7 mouse cellular contexts compared by ENCODE assay signal in the genomic region with DNA sequence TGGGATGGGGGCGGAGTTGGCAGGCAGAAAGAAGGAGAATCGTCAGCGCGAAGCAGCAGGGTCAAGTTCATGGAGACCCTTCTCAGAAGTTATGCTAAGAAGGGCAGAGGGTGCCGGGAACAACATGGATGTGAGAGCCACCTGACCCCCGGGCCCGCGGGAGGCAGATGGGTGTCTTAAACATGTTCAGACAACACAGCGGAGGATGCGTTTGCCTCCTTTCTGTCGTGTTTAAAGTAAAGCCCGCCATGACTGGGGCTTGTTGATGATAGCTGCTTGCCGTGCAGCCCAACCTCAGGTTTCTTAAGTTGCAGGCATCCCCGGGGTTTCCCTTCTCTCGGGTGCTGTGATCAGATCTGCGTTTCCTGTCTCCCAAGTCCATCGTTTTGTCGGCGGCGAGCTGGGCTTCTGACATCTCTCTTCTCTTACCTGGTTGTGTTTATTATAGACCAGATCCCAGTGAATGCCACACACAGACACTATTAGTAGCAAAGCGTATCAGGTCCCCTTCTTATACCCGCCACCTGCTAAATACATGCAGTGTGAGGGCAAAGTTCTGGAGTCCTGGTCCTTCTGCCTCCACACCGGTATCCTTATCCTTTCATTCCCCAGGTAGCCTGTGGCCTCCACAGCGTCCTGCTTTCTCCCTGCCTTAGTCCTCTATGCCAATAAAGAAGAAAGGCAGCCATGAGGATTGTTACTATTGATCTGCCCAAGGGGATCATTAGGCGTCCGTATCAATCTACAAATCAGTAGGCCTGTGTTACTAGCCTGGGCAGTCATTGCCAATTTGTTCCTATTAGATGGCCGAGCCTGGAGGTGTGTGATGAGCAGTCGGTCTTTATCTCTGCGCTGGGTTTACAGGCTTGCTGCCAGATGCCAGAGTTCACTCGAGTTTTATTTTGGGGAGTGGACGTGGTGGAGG. TPM values are rescaled to one million over a fixed set of nuclear protein-coding genes. Genes with fewer than 3 reads are reported as not detected.
A peak's percentile ranks its signal among the peaks of the same experiment; 100 is the strongest.
DNase-seq lines count a peak whose midpoint lies in the region; ATAC-seq lines count a peak whose summit lies in the region.

No protein-coding gene starts in this region.

- H3K4me2 ChIP-seq in lung, embryonic 15.5 days, result peak overlapping the region; percentile 61
- H3K4me2 ChIP-seq in embryonic facial prominence, embryonic 15.5 days (replicated peaks), result peak overlapping the region; percentile 53
- H3K4me2 ChIP-seq in stomach, embryonic 14.5 days (replicated peaks; ENCODE audit: low read depth, low read length), result peak overlapping the region; percentile 60

- H3K27me3 ChIP-seq in lung, embryonic 15.5 days, result peaks cover 48% of the 10 kb centered on the region; the same call in 1 of the 2 replicates
- H3K27me3 ChIP-seq in embryonic facial prominence, embryonic 15.5 days, result peaks cover 16% of the 10 kb centered on the region
- peaks cover 36% of the 10 kb centered on the region for H3K27me3 ChIP-seq in limb, embryonic 10.5 days (ENCODE audit: low read depth, poor library complexity, severe bottlenecking)
- H3K27me3 ChIP-seq in stomach, embryonic 14.5 days (ENCODE audit: control insufficient read depth, insufficient read depth, low read length), result no peaks in the 10 kb centered on the region

- H3K27ac ChIP-seq in lung, embryonic 15.5 days, result no peak overlapping the region
- H3K27ac ChIP-seq in embryonic facial prominence, embryonic 15.5 days (replicated peaks), result no peak overlapping the region
- peak overlapping the region; percentile 77 for H3K27ac ChIP-seq in limb, embryonic 10.5 days
- H3K27ac ChIP-seq in stomach, embryonic 14.5 days (ENCODE audit: low read length), result no peak overlapping the region

- peak overlapping the region; percentile 30 for H3K4me3 ChIP-seq in lung, embryonic 15.5 days
- H3K4me3 ChIP-seq in embryonic facial prominence, embryonic 15.5 days (replicated peaks), result peak overlapping the region; percentile 27
- peak overlapping the region; percentile 47 for H3K4me3 ChIP-seq in limb, embryonic 10.5 days
- H3K4me3 ChIP-seq in stomach, embryonic 14.5 days (ENCODE audit: low read depth, low read length), result peak overlapping the region; percentile 27

- WGBS in lung, embryonic 15.5 days, result 19% methylated on average over 31 of the region's 31 CpGs
- 18% methylated on average over 31 of the region's 31 CpGs for WGBS in embryonic facial prominence, embryonic 15.5 days
- 9% methylated on average over 31 of the region's 31 CpGs for WGBS in limb, embryonic 10.5 days
- 18% methylated on average over 31 of the region's 31 CpGs for WGBS in stomach, embryonic 14.5 days

- H3K4me1 ChIP-seq in lung, embryonic 15.5 days, result peaks cover 31% of the 10 kb centered on the region
- H3K4me1 ChIP-seq in embryonic facial prominence, embryonic 15.5 days, result peaks cover 25% of the 10 kb centered on the region
- H3K4me1 ChIP-seq in limb, embryonic 10.5 days, result peaks cover 86% of the 10 kb centered on the region
- H3K4me1 ChIP-seq in stomach, embryonic 14.5 days (ENCODE audit: control insufficient read depth, insufficient read depth, low read length), result peaks cover 16% of the 10 kb centered on the region

- H3K9ac ChIP-seq in lung, embryonic 15.5 days, result no peak overlapping the region
- no peak overlapping the region for H3K9ac ChIP-seq in embryonic facial prominence, embryonic 15.5 days
- H3K9ac ChIP-seq in stomach, embryonic 14.5 days (replicated peaks; ENCODE audit: low read depth, low read length), result no peak overlapping the region

- no peak for DNase-seq in lung, postnatal 25 days (ENCODE audit: low spot score)
- DNase-seq in limb, embryonic 10.5 days (ENCODE audit: low spot score), result peak; percentile 47
- DNase-seq in B cell, adult 2 months, result no peak
- DNase-seq in cerebellum, adult 9-11 months, result no peak

- H3K36me3 ChIP-seq in lung, embryonic 15.5 days, result no peaks in the 10 kb centered on the region
- H3K36me3 ChIP-seq in embryonic facial prominence, embryonic 15.5 days, result no peaks in the 10 kb centered on the region
- H3K36me3 ChIP-seq in limb, embryonic 10.5 days, result no peaks in the 10 kb centered on the region
- no peaks in the 10 kb centered on the region for H3K36me3 ChIP-seq in stomach, embryonic 14.5 days (ENCODE audit: control insufficient read depth, insufficient read depth, low read length)

- H3K9me3 ChIP-seq in lung, embryonic 15.5 days, result no peaks in the 10 kb centered on the region
- H3K9me3 ChIP-seq in embryonic facial prominence, embryonic 15.5 days (replicated peaks), result no peaks in the 10 kb centered on the region
- no peaks in the 10 kb centered on the region for H3K9me3 ChIP-seq in limb, embryonic 10.5 days (replicated peaks)
- no peaks in the 10 kb centered on the region for H3K9me3 ChIP-seq in stomach, embryonic 14.5 days (ENCODE audit: control insufficient read depth, low read depth, low read length)

- no peak for ATAC-seq in lung, embryonic 15.5 days (ENCODE audit: borderline replicate concordance, extremely low read depth, low FRiP score, low TSS enrichment)
- ATAC-seq in embryonic facial prominence, embryonic 15.5 days (ENCODE audit: insufficient number of reproducible peaks, low FRiP score, low TSS enrichment, low read depth), result no peak
- ATAC-seq in stomach, embryonic 14.5 days (ENCODE audit: insufficient number of reproducible peaks, insufficient read depth, low FRiP score, low read depth), result no peak

RNA-seq across cellular contexts. Expression of a gene that starts 2.5 kb away (rescaled TPM):
- 14.8 and 15.0 TPM in 2 replicates for polyA plus RNA-seq in lung, embryonic 15.5 days (2015; fragmentation: Nextera tagmentation; extraction: Ambion mirVana)
- polyA plus RNA-seq in embryonic facial prominence, embryonic 15.5 days (2015; fragmentation: Nextera tagmentation; extraction: Ambion mirVana), result 11.8 and 13.9 TPM in 2 replicates
- polyA plus RNA-seq in limb, embryonic 10.5 days (2016; fragmentation: Nextera tagmentation; extraction: Ambion mirVana), result 15.8 and 28.1 TPM in 2 replicates
- polyA plus RNA-seq in stomach, embryonic 14.5 days (2014; fragmentation: Nextera tagmentation; extraction: Ambion mirVana), result 24.1 and 25.4 TPM in 2 replicates
